Comparison of ENCODE assay signal across 8 mouse cellular contexts in the genomic region with DNA sequence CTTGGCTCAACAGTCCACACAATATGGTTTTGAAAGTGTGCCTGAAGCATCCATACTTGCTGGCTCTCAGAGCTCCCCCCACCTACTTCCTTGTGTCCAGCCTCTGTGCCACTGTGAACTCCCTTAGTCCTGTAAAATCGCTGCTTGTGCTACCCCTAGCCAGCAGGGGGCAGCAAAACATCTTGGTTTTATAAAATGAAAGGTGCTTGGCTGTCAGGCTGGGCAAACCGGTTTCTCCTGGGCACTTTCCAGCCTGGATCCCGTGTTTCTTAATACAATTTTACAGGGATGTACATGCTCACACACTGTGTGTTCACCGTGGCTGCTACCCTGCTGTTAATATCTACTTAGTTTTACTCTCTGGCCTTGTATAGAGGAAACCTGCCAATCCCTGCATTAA.
DNase-seq lines count a peak whose midpoint lies in the region; ATAC-seq and TF ChIP-seq lines count a peak whose summit lies in the region.

No protein-coding gene starts in this region.

- no peaks in the 10 kb centered on the region for H3K9me3 ChIP-seq in forebrain, embryonic 10.5 days
- H3K9me3 ChIP-seq in heart, embryonic 16.5 days (replicated peaks; ENCODE audit: control insufficient read depth, low read length) = no peaks in the 10 kb centered on the region
- H3K9me3 ChIP-seq in liver, postnatal 0 days (ENCODE audit: low read length) = no peaks in the 10 kb centered on the region

- H3K4me2 ChIP-seq in heart, embryonic 16.5 days (ENCODE audit: low read depth, low read length) = no peak overlapping the region
- H3K4me2 ChIP-seq in liver, postnatal 0 days (ENCODE audit: low read depth, low read length) = no peak overlapping the region

- peak; percentile 12 for DNase-seq in CD4-positive helper T cell, adult 2 months (ENCODE audit: low read depth, low spot score)
- peak; percentile 2 for DNase-seq in c-Kit-negative CD71-positive TER-119-positive erythroid progenitor cells, embryonic 14.5 days (ENCODE audit: low read depth, low spot score)
- peak; percentile 87 for DNase-seq in forebrain, embryonic 10.5 days (ENCODE audit: extremely low spot score, low spot score)
- DNase-seq in kidney, postnatal 25 days = peak; percentile 83 to 88
- peak; percentile 76 for DNase-seq in liver, postnatal 0 days
- DNase-seq in thymus, postnatal 0 days (ENCODE audit: low spot score) = peak; percentile 53

- no peak for TF ChIP-seq EP300 in liver, postnatal 0 days (IDR thresholded peaks at IDR 0.05; ENCODE audit: low read depth)

- peaks cover 27% of the 10 kb centered on the region for H3K4me1 ChIP-seq in forebrain, embryonic 10.5 days
- no peaks in the 10 kb centered on the region for H3K4me1 ChIP-seq in heart, embryonic 16.5 days (ENCODE audit: control insufficient read depth, insufficient read depth, low read length)
- no peaks in the 10 kb centered on the region for H3K4me1 ChIP-seq in liver, postnatal 0 days (ENCODE audit: insufficient read depth)
- no peaks in the 10 kb centered on the region for H3K4me1 ChIP-seq in olfactory bulb, adult 2 months (ENCODE audit: control insufficient read depth, insufficient read depth, low read length)

- peak; percentile 81 for TF ChIP-seq CTCF in liver, postnatal 0 days (IDR thresholded peaks at IDR 0.05; ENCODE audit: low read depth)
- peak; percentile 49; the same call in 1 of the 2 replicates for TF ChIP-seq CTCF in olfactory bulb, adult 2 months (IDR thresholded peaks at IDR 0.05; ENCODE audit: insufficient read depth, low read depth, low read length)

- H3K27me3 ChIP-seq in forebrain, embryonic 10.5 days (ENCODE audit: poor library complexity, severe bottlenecking) = peaks cover 20% of the 10 kb centered on the region
- peaks cover 13% of the 10 kb centered on the region for H3K27me3 ChIP-seq in heart, embryonic 16.5 days (ENCODE audit: control insufficient read depth, insufficient read depth, low read length)
- H3K27me3 ChIP-seq in liver, postnatal 0 days (ENCODE audit: insufficient read depth, low read length) = no peaks in the 10 kb centered on the region

- 2% methylated on average over 4 of the region's 4 CpGs for WGBS in forebrain, embryonic 10.5 days
- 2% methylated on average over 4 of the region's 4 CpGs for WGBS in heart, embryonic 16.5 days
- 3% methylated on average over 4 of the region's 4 CpGs for WGBS in liver, postnatal 0 days (ENCODE audit: insufficient replicate concordance)
- 2% methylated on average over 4 of the region's 4 CpGs for WGBS in olfactory bulb, adult 2 months

- H3K4me3 ChIP-seq in forebrain, embryonic 10.5 days = no peak overlapping the region
- no peak overlapping the region for H3K4me3 ChIP-seq in heart, embryonic 16.5 days (ENCODE audit: low read length)
- no peak overlapping the region for H3K4me3 ChIP-seq in liver, postnatal 0 days (ENCODE audit: low read depth, low read length)
- no peak overlapping the region for H3K4me3 ChIP-seq in olfactory bulb, adult 2 months (ENCODE audit: insufficient read depth, low read depth, low read length)

- 0 out of 2 replicates have a peak, but pooled peaks have one; percentile 14 for ATAC-seq in heart, embryonic 16.5 days (replicated peaks; ENCODE audit: extremely low read depth, insufficient read depth, low FRiP score)
- no peak; the same call in 1 of the 2 replicates for ATAC-seq in liver, postnatal 0 days

- H3K9ac ChIP-seq in heart, embryonic 16.5 days (ENCODE audit: low read length) = no peak overlapping the region
- H3K9ac ChIP-seq in liver, postnatal 0 days (replicated peaks) = no peak overlapping the region

- no peak overlapping the region for H3K27ac ChIP-seq in forebrain, embryonic 10.5 days
- no peak overlapping the region for H3K27ac ChIP-seq in heart, embryonic 16.5 days (ENCODE audit: low read length)
- H3K27ac ChIP-seq in liver, postnatal 0 days (ENCODE audit: low read depth) = no peak overlapping the region
- H3K27ac ChIP-seq in olfactory bulb, adult 2 months (ENCODE audit: insufficient read depth, low read depth, low read length) = no peak overlapping the region

- TF ChIP-seq POLR2A in olfactory bulb, adult 2 months (IDR thresholded peaks at IDR 0.05; ENCODE audit: insufficient read depth, low read depth, low read length) = no peak

- no peaks in the 10 kb centered on the region for H3K36me3 ChIP-seq in forebrain, embryonic 10.5 days (replicated peaks)
- H3K36me3 ChIP-seq in heart, embryonic 16.5 days (ENCODE audit: control insufficient read depth, insufficient read depth) = no peaks in the 10 kb centered on the region
- H3K36me3 ChIP-seq in liver, postnatal 0 days (replicated peaks; ENCODE audit: insufficient read depth, low read length) = no peaks in the 10 kb centered on the region

Comparison
In these comparisons a context has a peak if more than half of its experiments do, and no peak if none do; other contexts are left out.
1. DNase-seq: peak in every context shown above with its lines; median percentile 87 in forebrain, embryonic 10.5 days; 86 in kidney, postnatal 25 days; 76 in liver, postnatal 0 days; 53 in thymus, postnatal 0 days; 12 in CD4-positive helper T cell, adult 2 months; 2 in c-Kit-negative CD71-positive TER-119-positive erythroid progenitor cells, embryonic 14.5 days.